Mouse (Mus musculus): ENCODE measurements around the gene Acot9. TPM values are rescaled to one million over a fixed set of nuclear protein-coding genes. Genes with fewer than 3 reads are reported as not detected.

The Acot9 gene
- polyA plus RNA-seq, 1 experiment from 2014 or later: 9.1 TPM

DNA sequence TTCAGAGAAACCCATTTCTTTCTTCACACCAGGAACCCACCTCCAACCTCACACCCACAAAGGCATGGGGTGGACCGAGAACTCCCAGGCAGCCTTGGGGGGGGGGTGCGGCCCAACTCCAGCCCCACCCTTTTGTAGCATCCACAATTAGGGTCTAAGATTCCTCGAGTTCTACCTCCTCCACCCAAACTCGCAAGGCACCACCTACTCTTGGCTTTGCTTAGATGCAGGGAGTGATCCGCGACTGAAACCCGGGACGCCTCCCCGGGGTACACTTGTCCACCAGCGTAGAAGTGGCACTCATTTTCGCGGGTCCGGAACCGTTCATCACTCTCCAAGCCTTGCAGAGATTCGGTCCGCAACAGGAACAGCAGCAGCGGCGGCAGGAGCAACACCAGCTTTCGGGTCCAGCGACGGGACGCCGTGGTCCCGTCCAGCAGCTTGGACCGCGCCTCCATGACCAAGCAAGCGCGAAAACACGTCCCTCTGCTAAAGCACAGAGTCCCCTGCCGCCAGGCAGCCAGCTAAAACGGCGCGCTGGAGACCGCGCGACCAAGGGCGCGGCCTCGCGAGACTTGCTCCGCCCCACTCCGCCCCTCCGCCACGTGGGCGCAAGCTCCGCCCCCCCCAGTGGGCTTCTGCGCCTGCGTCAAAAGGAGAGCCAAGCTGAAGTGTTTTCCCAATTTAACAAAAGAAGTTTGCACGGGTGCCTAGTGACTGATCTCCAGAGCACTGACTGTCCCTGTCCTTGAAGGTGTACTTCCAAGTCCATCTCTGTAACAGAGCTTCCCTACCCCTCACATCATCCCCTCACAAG is 75.9 kb downstream of the Acot9 start:
- 16% methylated on average over 40 of the region's 49 CpGs for WGBS (ENCODE audit: insufficient replicate concordance)
- Histone ChIP-seq H3K27ac (ENCODE audit: low read depth) (peak overlapping the region; percentile 74), H3K4me3 (ENCODE audit: low read depth, low read length) (peak overlapping the region; percentile 65), H3K4me1 (ENCODE audit: insufficient read depth) (no peaks in the 10 kb centered on the region), H3K27me3 (ENCODE audit: insufficient read depth, low read length) (no peaks in the 10 kb centered on the region), H3K9ac (replicated peaks) (peak overlapping the region; percentile 71), H3K4me2 (ENCODE audit: low read depth, low read length) (peak overlapping the region; percentile 76), H3K36me3 (replicated peaks; ENCODE audit: insufficient read depth, low read length) (no peaks in the 10 kb centered on the region), H3K9me3 (ENCODE audit: low read length) (no peaks in the 10 kb centered on the region)
- DNase-seq (peak; percentile 87), ATAC-seq (peak; percentile 99)
- TF ChIP-seq EP300 (IDR thresholded peaks at IDR 0.05; ENCODE audit: low read depth): no peak
- no peak for TF ChIP-seq CTCF (IDR thresholded peaks at IDR 0.05; ENCODE audit: low read depth)

GRCm38 (mm10) chrX:155340654-155341053 is 78.4 kb downstream of the Acot9 start, which contains the start of gene Prdx4:
TSS of gene Prdx4 (minus strand) at chrX:155340754.
- TF ChIP-seq EP300 (IDR thresholded peaks at IDR 0.05; ENCODE audit: low read depth): no peak
- TF ChIP-seq CTCF (IDR thresholded peaks at IDR 0.05; ENCODE audit: low read depth): no peak
- H3K4me1 ChIP-seq (ENCODE audit: insufficient read depth): no peaks in the 10 kb centered on the region
- H3K4me3 ChIP-seq (ENCODE audit: low read depth, low read length): no peak within 1 kb of the TSS
- DNase-seq: no peak
- no peak for ATAC-seq
- H3K36me3 ChIP-seq (replicated peaks; ENCODE audit: insufficient read depth, low read length): no peaks in the 10 kb centered on the region
- H3K9ac ChIP-seq (replicated peaks): no peak within 1 kb of the TSS
- H3K27ac ChIP-seq (ENCODE audit: low read depth): no peak within 1 kb of the TSS
- H3K27me3 ChIP-seq (ENCODE audit: insufficient read depth, low read length): no peaks in the 10 kb centered on the region
- H3K4me2 ChIP-seq (ENCODE audit: low read depth, low read length): no peak within 1 kb of the TSS
- H3K9me3 ChIP-seq (ENCODE audit: low read length): no peaks in the 10 kb centered on the region

GRCm38 (mm10) chrX:155346249-155346648 is 84.0 kb downstream of the Acot9 start:
- ATAC-seq (no peak), DNase-seq (no peak)
- no peak for TF ChIP-seq EP300 (IDR thresholded peaks at IDR 0.05; ENCODE audit: low read depth)
- TF ChIP-seq CTCF (IDR thresholded peaks at IDR 0.05; ENCODE audit: low read depth): no peak
- H3K27me3 ChIP-seq (ENCODE audit: insufficient read depth, low read length): no peaks in the 10 kb centered on the region
- H3K36me3 ChIP-seq (replicated peaks; ENCODE audit: insufficient read depth, low read length): no peaks in the 10 kb centered on the region
- no peaks in the 10 kb centered on the region for H3K4me1 ChIP-seq (ENCODE audit: insufficient read depth)
- no peak overlapping the region for H3K4me3 ChIP-seq (ENCODE audit: low read depth, low read length)
- no peak overlapping the region for H3K4me2 ChIP-seq (ENCODE audit: low read depth, low read length)
- no peak overlapping the region for H3K9ac ChIP-seq (replicated peaks)
- H3K9me3 ChIP-seq (ENCODE audit: low read length): no peaks in the 10 kb centered on the region
- WGBS (ENCODE audit: insufficient replicate concordance): 83% methylated on average over 2 of the region's 2 CpGs
- H3K27ac ChIP-seq (ENCODE audit: low read depth): no peak overlapping the region

Other genes starting within 250 kb of the Acot9 start
- gene Magea5, start 199.3 kb upstream of the Acot9 start, polyA plus RNA-seq (2015; fragmentation: Nextera tagmentation; extraction: Ambion mirVana): not detected in 2 replicates
- gene Magea1, start 172.7 kb upstream of the Acot9 start, polyA plus RNA-seq (2015; fragmentation: Nextera tagmentation; extraction: Ambion mirVana): not detected in 2 replicates
- not detected in 2 replicates for gene Magea2, start 168.8 kb upstream of the Acot9 start, polyA plus RNA-seq (2015; fragmentation: Nextera tagmentation; extraction: Ambion mirVana)
- gene Cldn34b2, start 134.0 kb upstream of the Acot9 start, polyA plus RNA-seq (2015; fragmentation: Nextera tagmentation; extraction: Ambion mirVana): not detected in 2 replicates
- 179 and 186 TPM in 2 replicates for gene Sat1, start 46.0 kb upstream of the Acot9 start, polyA plus RNA-seq (2015; fragmentation: Nextera tagmentation; extraction: Ambion mirVana)
- gene Prdx4, start 78.3 kb downstream of the Acot9 start, polyA plus RNA-seq (2015; fragmentation: Nextera tagmentation; extraction: Ambion mirVana): 234 and 235 TPM in 2 replicates